Mouse (Mus musculus): ENCODE measurements around the gene Chac1. TPM values are rescaled to one million over a fixed set of nuclear protein-coding genes. Genes with fewer than 3 reads are reported as not detected.

Chac1 gene
- polyA plus RNA-seq, 1 experiment from 2014 or later, result 34.2 TPM

GRCm38 (mm10) chr2:119320571-119320970 is 30.5 kb upstream of the Chac1 start:
- ChIA-PET CTCF (interaction anchor here (0.6 kb wide), 1 partner anchor 32 kb away, joined by 3 read pairs; the partner anchor contains the start of gene Vps18), POLR2A (no interaction called here)
- TF ChIP-seq CTCF (IDR thresholded peaks at IDR 0.05), result no peak
- ATAC-seq (no peak), DNase-seq (ENCODE audit: low read depth, low spot score) (no peak)
- in situ Hi-C loops (cut with MboI; ENCODE audit: low pct_unique_long_range_greater_than_20kb), result no loop called here
- H3K27me3 ChIP-seq, result peaks cover 5% of the 10 kb centered on the region

- DNase-seq (ENCODE audit: low read depth, low spot score) (no peak), ATAC-seq (no peak)
- in situ Hi-C loops (cut with MboI; ENCODE audit: low pct_unique_long_range_greater_than_20kb), result no loop called here
- POLR2A ChIA-PET, result no interaction called here
- no peak for TF ChIP-seq CTCF (IDR thresholded peaks at IDR 0.05)
- peaks cover 12% of the 10 kb centered on the region for H3K27me3 ChIP-seq
- CTCF ChIA-PET, result interaction anchor here (1.2 kb wide), 1 partner anchor 22 kb away, joined by 3 read pairs; no protein-coding TSS in a partner anchor
Measured at GRCm38 (mm10) chr2:119321771-119322586, 29.1 kb upstream of the Chac1 start.

GRCm38 (mm10) chr2:119322587-119323300 is 28.3 kb upstream of the Chac1 start:
- peaks cover 16% of the 10 kb centered on the region for H3K27me3 ChIP-seq
- DNase-seq (ENCODE audit: low read depth, low spot score) (no peak), ATAC-seq (no peak)
- ChIA-PET POLR2A (no interaction called here), CTCF (interaction anchor here (1.2 kb wide), 1 partner anchor 23 kb away, joined by 3 read pairs; no protein-coding TSS in a partner anchor)
- TF ChIP-seq CTCF (IDR thresholded peaks at IDR 0.05), result no peak
- in situ Hi-C loops (cut with MboI; ENCODE audit: low pct_unique_long_range_greater_than_20kb), result no loop called here

- POLR2A ChIA-PET, result interaction anchor here (0.7 kb wide), 1 partner anchor 29 kb away, joined by 7 read pairs; no protein-coding TSS in a partner anchor
- in situ Hi-C loops (cut with MboI; ENCODE audit: low pct_unique_long_range_greater_than_20kb), result no loop called here
- TF ChIP-seq CTCF (IDR thresholded peaks at IDR 0.05), result no peak
- ATAC-seq, result no peak
- H3K27me3 ChIP-seq, result peaks cover 16% of the 10 kb centered on the region
- no peak for DNase-seq (ENCODE audit: low read depth, low spot score)
- CTCF ChIA-PET, result no interaction called here
Measured at GRCm38 (mm10) chr2:119323866-119324575, 27.0 kb upstream of the Chac1 start.

- ChIA-PET CTCF (interaction anchor here (1.4 kb wide), 1 partner anchor 10 kb away, joined by 3 read pairs; no protein-coding TSS in a partner anchor), POLR2A (interaction anchor here (0.7 to 2.1 kb wide), 3 partner anchors 10 to 30 kb away, joined by 6 to 12 read pairs (median 7); no protein-coding TSS in a partner anchor)
- no peak for DNase-seq (ENCODE audit: low read depth, low spot score)
- no peak for ATAC-seq
- in situ Hi-C loops (cut with MboI; ENCODE audit: low pct_unique_long_range_greater_than_20kb), result no loop called here
- peaks cover 16% of the 10 kb centered on the region for H3K27me3 ChIP-seq
- TF ChIP-seq CTCF (IDR thresholded peaks at IDR 0.05), result no peak
Measured at GRCm38 (mm10) chr2:119324576-119325318, 26.3 kb upstream of the Chac1 start.

GRCm38 (mm10) chr2:119325568-119326143 is 25.4 kb upstream of the Chac1 start, which contains the start of gene Dll4:
Dll4 (plus strand) TSS chr2:119325784.
- ATAC-seq, result peak; percentile 9
- in situ Hi-C loops (cut with MboI; ENCODE audit: low pct_unique_long_range_greater_than_20kb), result no loop called here
- POLR2A ChIA-PET, result interaction anchor here (0.7 to 2.1 kb wide), 3 partner anchors 11 to 25 kb away, joined by 5 to 12 read pairs (median 6); no protein-coding TSS in a partner anchor

GRCm38 (mm10) chr2:119326161-119327101 is 24.6 kb upstream of the Chac1 start:
- peak; percentile 68 for ATAC-seq
- in situ Hi-C loops (cut with MboI; ENCODE audit: low pct_unique_long_range_greater_than_20kb), result no loop called here
- CTCF ChIA-PET, result interaction anchor here (0.7 to 2.1 kb wide), 9 partner anchors 8 to 117 kb away, joined by 3 to 15 read pairs (median 3); partner anchors contain the start of gene Vps18
- DNase-seq (ENCODE audit: low read depth, low spot score), result no peak
- POLR2A ChIA-PET, result interaction anchor here (0.6 to 2.1 kb wide), 5 partner anchors 8 to 169 kb away, joined by 3 to 12 read pairs (median 5); no protein-coding TSS in a partner anchor
- H3K27me3 ChIP-seq, result peaks cover 16% of the 10 kb centered on the region
- TF ChIP-seq CTCF (IDR thresholded peaks at IDR 0.05), result no peak

More at GRCm38 (mm10) chr2:119325568-119326143, 25.4 kb upstream of the Chac1 start, which contains the start of gene Dll4:
- CTCF ChIA-PET, result interaction anchor here (1.2 to 2.1 kb wide), 5 partner anchors 9 to 27 kb away, joined by 3 to 15 read pairs (median 3); no protein-coding TSS in a partner anchor
- DNase-seq (ENCODE audit: low read depth, low spot score), result no peak
- H3K27me3 ChIP-seq, result peaks cover 16% of the 10 kb centered on the region
- TF ChIP-seq CTCF (IDR thresholded peaks at IDR 0.05), result no peak

GRCm38 (mm10) chr2:119327102-119327480 is 23.9 kb upstream of the Chac1 start:
- CTCF ChIA-PET, result interaction anchor here (0.7 to 2.1 kb wide), 7 partner anchors 10 to 116 kb away, joined by 3 to 15 read pairs (median 3); no protein-coding TSS in a partner anchor
- ATAC-seq, result no peak
- in situ Hi-C loops (cut with MboI; ENCODE audit: low pct_unique_long_range_greater_than_20kb), result no loop called here
- no peak for TF ChIP-seq CTCF (IDR thresholded peaks at IDR 0.05)
- peaks cover 16% of the 10 kb centered on the region for H3K27me3 ChIP-seq
- DNase-seq (ENCODE audit: low read depth, low spot score), result no peak
- POLR2A ChIA-PET, result interaction anchor here (0.6 to 2.1 kb wide), 4 partner anchors 7 to 170 kb away, joined by 3 to 12 read pairs (median 4); no protein-coding TSS in a partner anchor

Data from Patski (cell line).